Mouse (Mus musculus) embryonic fibroblast, embryonic 13.5 days (primary cell): ENCODE results near the gene Agps.

Source experiments
- CTCF ChIP-seq: IDR thresholded peaks from 2 replicates; pipeline ENCODE4 v1.5.1; 2011; ENCODE audit warnings: mild to moderate bottlenecking, control low read depth, low read length, moderate library complexity, borderline replicate concordance; ENCODE audit not compliant: insufficient read depth
- POLR2A ChIP-seq: IDR thresholded peaks from 2 replicates; pipeline ENCODE4 v1.6.1; 2011; ENCODE audit warnings: low read depth, mild to moderate bottlenecking, control low read depth, low read length, moderate library complexity

- no peak for TF ChIP-seq POLR2A
- peak; percentile 73; the same call in 1 of the 2 replicates for TF ChIP-seq CTCF
Observed at GRCm38 (mm10) chr2:75883543-75883942, 51.6 kb downstream of the Agps start.
